Mouse (Mus musculus) lung, adult 2 months (tissue): ENCODE measurements around the gene Rexo5. TPM values are rescaled to one million over a fixed set of nuclear protein-coding genes. Genes with fewer than 3 reads are reported as not detected.

Experiments
- DNase-seq: peaks from one replicate; pipeline ENCODE4 v3.0.0; 2022
- H3K4me1 ChIP-seq: fragments of 200-500 bp; 2 replicates; pipeline ENCODE4 v1.6.1; 2011; ENCODE audit warnings: low read length; ENCODE audit not compliant: control insufficient read depth, insufficient read depth
- H3K4me3 ChIP-seq: fragments of 200-500 bp; replicated peaks from 2 replicates; pipeline ENCODE3; 2011; ENCODE audit warnings: low read depth, mild to moderate bottlenecking, control low read depth, low read length; ENCODE audit errors: extremely low read depth
- CTCF ChIP-seq: fragments of 200-500 bp; IDR thresholded peaks from 2 replicates; pipeline ENCODE4 v1.5.1; 2011; ENCODE audit warnings: mild to moderate bottlenecking, low read length, control low read depth; ENCODE audit not compliant: insufficient read depth
- POLR2A ChIP-seq: fragments of 200-500 bp; IDR thresholded peaks from 2 replicates; pipeline ENCODE4 v1.6.1; 2011; ENCODE audit warnings: low read depth, mild to moderate bottlenecking, control low read depth, low read length, borderline replicate concordance; ENCODE audit errors: extremely low read depth
- WGBS: fragments of 180-500 bp; shearing (Covaris S2); methylation state at CpG from one replicate; pipeline ENCODE4 v1.1.7; 2018; 5-methylcytosine and 5-hydroxymethylcytosine counted together
- polyA plus RNA-seq: library from polyadenylated mRNA; depleted of rRNA; stranded (reverse); fragments of >200 nt; gene quantifications from 2 replicates; pipeline ENCODE4 v1.2.3, GENCODE M21; 2012

Gene Rexo5
- polyA plus RNA-seq, 1 experiment = 4.9 TPM

- no peaks in the 10 kb centered on the region for H3K4me1 ChIP-seq
- H3K4me3 ChIP-seq = no peak overlapping the region
- WGBS = 63% methylated on average over 2 of the region's 2 CpGs
Measured at GRCm38 (mm10) chr7:119873050-119873449, 79.2 kb downstream of the Rexo5 start.

GRCm38 (mm10) chr7:119875776-119876440 lies 82.1 kb downstream of the Rexo5 start:
- TF ChIP-seq POLR2A (no peak), CTCF (no peak)
- Histone ChIP-seq H3K4me3 (no peak overlapping the region), H3K4me1 (peaks cover 6% of the 10 kb centered on the region)
- WGBS = 40% methylated on average over 3 of the region's 3 CpGs
- DNase-seq = no peak

More at GRCm38 (mm10) chr7:119873050-119873449, 79.2 kb downstream of the Rexo5 start:
- TF ChIP-seq POLR2A (no peak), CTCF (no peak)
- DNase-seq = no peak

GRCm38 (mm10) chr7:119879171-119879570 lies 85.4 kb downstream of the Rexo5 start:
- 86% methylated on average over 4 of the region's 4 CpGs for WGBS
- H3K4me3 ChIP-seq = no peak overlapping the region
- TF ChIP-seq POLR2A (no peak), CTCF (no peak)
- DNase-seq = no peak
- peaks cover 6% of the 10 kb centered on the region for H3K4me1 ChIP-seq

GRCm38 (mm10) chr7:119880345-119880744 lies 86.5 kb downstream of the Rexo5 start:
- DNase-seq = no peak
- WGBS = 58% methylated on average over 5 of the region's 5 CpGs

GRCm38 (mm10) chr7:119881229-119881628 lies 87.4 kb downstream of the Rexo5 start:
- peaks cover 8% of the 10 kb centered on the region for H3K4me1 ChIP-seq
- H3K4me3 ChIP-seq = no peak overlapping the region
- no peak for DNase-seq
- 72% methylated on average over 2 of the region's 2 CpGs for WGBS
- TF ChIP-seq POLR2A (no peak), CTCF (no peak)

More at GRCm38 (mm10) chr7:119880345-119880744, 86.5 kb downstream of the Rexo5 start:
- H3K4me1 ChIP-seq = peaks cover 8% of the 10 kb centered on the region
- TF ChIP-seq CTCF (no peak), POLR2A (no peak)
- H3K4me3 ChIP-seq = no peak overlapping the region

- TF ChIP-seq POLR2A = no peak
- TF ChIP-seq CTCF = no peak
- no peak for DNase-seq
- no peak overlapping the region for H3K4me3 ChIP-seq
- 66% methylated on average over 4 of the region's 4 CpGs for WGBS
- peaks cover 2% of the 10 kb centered on the region for H3K4me1 ChIP-seq
Measured at GRCm38 (mm10) chr7:119887887-119888286, 94.1 kb downstream of the Rexo5 start.

- TF ChIP-seq POLR2A (no peak), CTCF (no peak)
- peaks cover 9% of the 10 kb centered on the region for H3K4me1 ChIP-seq
- WGBS = 72% methylated on average over 1 of the region's 1 CpGs
- no peak for DNase-seq
- no peak overlapping the region for H3K4me3 ChIP-seq
Measured at GRCm38 (mm10) chr7:119892198-119892597, 98.4 kb downstream of the Rexo5 start.

- 79% methylated on average over 4 of the region's 4 CpGs for WGBS
- TF ChIP-seq POLR2A = no peak
- no peak for TF ChIP-seq CTCF
- no peak for DNase-seq
- Histone ChIP-seq H3K4me3 (no peak overlapping the region), H3K4me1 (peaks cover 9% of the 10 kb centered on the region)
Measured at GRCm38 (mm10) chr7:119892742-119893141, 98.9 kb downstream of the Rexo5 start.

- TF ChIP-seq POLR2A (no peak), CTCF (no peak)
- 0% methylated on average over 15 of the region's 15 CpGs for WGBS
- Histone ChIP-seq H3K4me3 (peak overlapping the region; percentile 85), H3K4me1 (peaks cover 11% of the 10 kb centered on the region)
- no peak for DNase-seq
Measured at GRCm38 (mm10) chr7:119894818-119895544, 101.2 kb downstream of the Rexo5 start.
